Mouse (Mus musculus): ENCODE measurements around the gene Ush2a. TPM values are rescaled to one million over a fixed set of nuclear protein-coding genes. Genes with fewer than 3 reads are reported as not detected.
A peak's percentile ranks its signal among the peaks of the same experiment; 100 is the strongest.

Ush2a gene
- total RNA-seq, 1 experiment from 2014 or later, result not detected

DNA sequence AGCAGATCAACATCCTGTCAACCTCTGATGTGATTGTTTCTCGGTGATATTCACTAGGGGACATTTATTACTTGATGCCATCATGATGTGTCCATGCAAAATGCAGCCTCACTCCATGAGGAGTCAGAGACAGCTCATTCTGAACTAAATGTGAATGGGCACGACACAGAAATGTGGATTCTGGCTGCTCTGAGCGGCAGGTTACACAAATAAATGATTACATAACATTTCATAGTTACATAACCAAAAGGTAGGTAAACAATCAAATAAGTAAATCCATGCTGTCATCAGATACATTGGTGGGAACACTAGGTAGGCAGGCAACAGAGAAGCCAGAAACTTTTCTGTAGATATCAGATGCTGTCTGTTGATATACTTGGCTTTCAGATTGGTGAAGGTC lies 391.2 kb downstream of the Ush2a start:
- ATAC-seq (replicated peaks; ENCODE audit: low read depth, poor library complexity, severe bottlenecking), result no peak

GRCm38 (mm10) chr1:188656121-188656520 lies 394.3 kb downstream of the Ush2a start:
- no peak for ATAC-seq (replicated peaks; ENCODE audit: low read depth, poor library complexity, severe bottlenecking)

DNA sequence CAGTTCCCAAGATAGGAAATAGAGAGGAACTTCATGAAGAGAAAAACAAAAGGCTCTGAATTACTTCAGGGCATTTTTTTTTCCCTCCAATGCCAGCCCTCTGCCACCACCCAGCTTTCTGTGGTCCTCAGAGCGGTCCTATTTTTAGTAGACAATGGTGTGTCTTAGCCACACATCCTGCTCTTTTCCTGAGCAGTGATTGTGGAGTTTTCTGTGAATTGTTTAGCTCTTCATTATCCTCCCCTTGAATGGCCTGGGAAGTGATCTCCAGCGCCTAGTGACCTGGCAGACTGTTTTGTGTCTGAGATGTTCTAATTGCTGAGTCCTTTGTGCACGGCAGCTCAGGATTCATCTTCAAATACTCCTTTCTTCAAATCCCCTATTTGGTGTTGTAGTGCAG lies 397.3 kb downstream of the Ush2a start:
- no peak for ATAC-seq (replicated peaks; ENCODE audit: low read depth, poor library complexity, severe bottlenecking)

DNA sequence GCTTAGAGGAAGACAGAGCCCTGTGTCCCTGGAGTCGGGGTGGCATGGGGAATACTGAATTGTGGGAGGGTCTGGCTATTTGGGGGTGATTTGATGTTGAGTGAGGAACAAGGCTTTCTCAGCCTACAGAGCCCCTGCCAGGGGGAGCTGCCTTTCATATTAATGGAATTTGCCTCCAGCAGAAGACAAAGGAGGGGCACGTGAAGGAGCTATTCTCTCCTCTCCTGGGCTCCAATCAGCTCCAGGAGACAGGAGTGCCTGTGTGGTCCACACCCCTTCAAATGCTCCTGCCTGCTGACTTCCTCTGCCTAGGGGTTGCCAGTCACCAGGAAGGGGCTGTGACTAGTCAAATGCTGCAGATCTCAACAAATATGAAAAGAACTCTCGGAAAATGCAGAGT lies 398.5 kb downstream of the Ush2a start:
- 0 out of 2 replicates have a peak, but pooled peaks have one; percentile 60 for ATAC-seq (replicated peaks; ENCODE audit: low read depth, poor library complexity, severe bottlenecking)

GRCm38 (mm10) chr1:188660882-188661281 lies 399.1 kb downstream of the Ush2a start:
- no peak for ATAC-seq (replicated peaks; ENCODE audit: low read depth, poor library complexity, severe bottlenecking)

DNA sequence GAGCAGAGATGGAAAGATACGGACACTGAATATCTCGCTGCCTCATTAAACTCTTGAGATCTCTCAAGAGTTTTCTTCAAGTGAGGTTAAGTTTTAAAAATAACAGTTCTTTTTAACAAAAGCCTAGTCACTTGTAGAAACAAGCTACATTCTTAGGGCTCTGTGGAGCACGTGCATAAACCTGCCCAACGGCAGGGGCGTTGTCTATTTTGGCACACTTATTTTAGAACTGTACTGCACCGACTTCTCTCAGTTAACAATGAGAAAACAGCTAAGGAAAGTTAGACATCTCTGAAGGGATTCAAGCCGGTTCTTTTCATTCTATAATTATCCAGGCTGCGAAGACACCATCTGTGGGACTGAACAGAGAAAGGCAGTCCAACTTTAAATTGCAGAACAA lies 405.6 kb downstream of the Ush2a start:
- ATAC-seq (replicated peaks; ENCODE audit: low read depth, poor library complexity, severe bottlenecking), result no peak

DNA sequence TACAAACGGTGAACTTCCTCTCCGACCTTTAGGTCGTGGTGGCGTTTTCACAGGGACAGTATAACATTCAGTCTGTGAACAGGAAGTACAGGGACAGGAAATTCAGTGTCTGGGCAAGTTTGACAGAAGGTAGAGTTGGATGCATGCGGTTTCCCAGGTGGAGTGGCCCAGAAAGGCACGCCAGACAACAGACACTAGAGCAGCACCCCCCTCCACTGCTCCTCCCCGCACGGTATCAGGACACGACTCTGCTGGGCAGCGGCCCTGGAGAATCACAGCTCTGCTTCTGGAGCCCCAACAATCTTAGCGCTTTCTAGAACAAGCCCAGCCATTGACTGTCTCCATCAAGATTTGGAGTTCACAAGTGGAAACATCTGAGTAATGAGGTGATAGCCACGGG lies 406.7 kb downstream of the Ush2a start:
- ATAC-seq (replicated peaks; ENCODE audit: low read depth, poor library complexity, severe bottlenecking), result peak; percentile 47

- ATAC-seq (replicated peaks; ENCODE audit: low read depth, poor library complexity, severe bottlenecking), result no peak
Observed at GRCm38 (mm10) chr1:188672871-188673270, 411.0 kb downstream of the Ush2a start.

DNA sequence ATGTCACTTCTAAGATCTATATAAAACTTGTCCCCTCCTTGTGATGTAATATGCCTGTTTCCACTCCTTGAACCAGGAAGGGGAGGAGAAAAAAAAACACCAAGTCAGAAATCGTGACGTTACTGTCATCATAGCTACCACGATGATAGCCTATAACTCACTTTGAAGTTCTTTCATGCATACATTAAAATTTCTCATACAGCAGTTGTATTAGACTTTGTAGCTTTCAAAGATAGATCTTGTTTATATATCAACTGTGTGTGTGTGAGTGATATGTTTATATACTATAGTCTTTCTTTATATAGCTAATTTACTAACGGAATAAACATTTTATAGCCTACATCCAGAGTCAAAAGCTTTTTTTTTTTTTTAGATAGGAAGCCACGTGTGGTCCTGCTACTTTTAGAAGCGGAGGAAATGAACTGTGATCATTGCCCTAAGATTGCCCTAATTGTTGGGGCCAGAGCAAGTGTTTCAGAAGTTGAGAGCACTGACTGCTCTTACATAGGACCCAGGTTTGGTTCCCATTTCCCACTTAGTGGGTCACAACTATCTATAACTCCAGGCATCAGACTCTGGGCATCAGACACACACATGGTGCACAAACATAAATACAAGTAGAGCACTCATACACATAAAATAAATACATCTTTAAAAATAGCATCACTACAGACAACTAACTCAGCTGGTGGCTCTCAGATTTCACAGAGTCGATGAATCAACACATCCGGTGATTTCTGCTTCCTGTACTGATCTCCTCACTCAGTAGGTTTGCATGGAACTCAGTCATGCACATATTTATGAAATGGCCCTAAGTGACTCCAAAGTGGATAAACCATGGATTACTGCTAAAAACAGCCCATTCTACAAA lies 413.1 kb downstream of the Ush2a start:
- ATAC-seq (replicated peaks; ENCODE audit: low read depth, poor library complexity, severe bottlenecking), result no peak

- no peak for ATAC-seq (replicated peaks; ENCODE audit: low read depth, poor library complexity, severe bottlenecking)
Observed at GRCm38 (mm10) chr1:188675511-188675863, 413.7 kb downstream of the Ush2a start.

DNA sequence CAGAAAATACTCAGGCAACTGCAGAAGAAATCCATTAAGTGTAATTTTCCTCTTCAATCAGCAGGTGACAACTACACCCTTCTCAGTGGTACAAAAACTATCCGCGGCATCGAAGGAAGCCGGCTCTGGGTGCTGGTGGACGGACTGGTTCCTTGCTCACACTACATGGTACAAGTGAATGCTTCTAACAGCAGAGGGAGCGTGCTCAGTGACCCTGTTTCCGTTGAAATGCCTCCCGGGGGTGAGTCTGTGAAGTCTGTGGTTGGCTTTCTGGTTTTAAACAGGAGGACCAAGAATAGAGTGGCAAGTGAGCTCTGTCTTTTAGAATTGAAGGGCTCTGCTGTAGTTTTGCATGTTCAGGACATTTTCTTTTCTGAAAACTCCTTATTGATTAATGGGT lies 416.4 kb downstream of the Ush2a start:
- ATAC-seq (replicated peaks; ENCODE audit: low read depth, poor library complexity, severe bottlenecking), result peak; percentile 79

DNA sequence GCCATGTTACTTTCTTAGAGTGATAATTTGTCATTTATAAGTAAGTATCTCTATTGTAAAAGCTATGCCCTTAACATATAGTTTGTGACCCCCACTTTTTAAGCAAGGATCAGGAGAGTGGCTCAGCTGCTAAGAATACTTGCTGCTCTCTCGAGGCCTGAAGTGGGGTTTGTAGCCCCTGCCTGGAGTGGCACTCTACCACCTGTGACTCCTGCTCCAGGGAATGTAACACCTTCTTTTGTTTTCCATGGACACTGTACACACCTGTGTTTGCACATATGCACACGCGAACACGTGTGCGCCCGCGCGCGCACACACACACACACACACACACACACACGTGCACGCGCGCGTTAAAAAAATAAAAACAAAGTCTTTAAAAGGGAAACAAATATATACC lies 424.5 kb downstream of the Ush2a start:
- ATAC-seq (replicated peaks; ENCODE audit: low read depth, poor library complexity, severe bottlenecking), result no peak

- no peak for ATAC-seq (replicated peaks; ENCODE audit: low read depth, poor library complexity, severe bottlenecking)
Observed at GRCm38 (mm10) chr1:188696295-188696694, 434.5 kb downstream of the Ush2a start.

DNA sequence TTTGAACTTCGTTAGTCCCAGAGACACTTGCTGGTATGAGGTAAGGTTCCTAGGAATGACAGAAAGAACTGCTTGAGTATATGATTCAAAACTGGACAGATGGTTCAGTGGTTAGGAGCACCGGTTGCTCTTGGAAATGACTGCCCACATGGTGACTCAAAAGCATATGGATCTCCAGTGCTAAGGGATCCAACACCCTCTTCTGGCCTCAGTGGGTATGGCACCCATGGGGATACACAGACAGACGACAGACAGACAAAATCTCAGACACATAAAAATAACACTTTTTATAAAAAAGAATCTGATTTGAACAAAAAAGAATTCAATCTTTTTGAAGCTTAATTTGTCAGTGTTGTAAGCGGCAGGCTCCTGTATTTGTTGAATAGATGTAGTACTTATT lies 446.4 kb downstream of the Ush2a start:
- no peak for ATAC-seq (replicated peaks; ENCODE audit: low read depth, poor library complexity, severe bottlenecking)

- ATAC-seq (replicated peaks; ENCODE audit: low read depth, poor library complexity, severe bottlenecking), result no peak
Observed at GRCm38 (mm10) chr1:188708694-188709093, 446.9 kb downstream of the Ush2a start.

GRCm38 (mm10) chr1:188714131-188714530 lies 452.3 kb downstream of the Ush2a start:
- ATAC-seq (replicated peaks; ENCODE audit: low read depth, poor library complexity, severe bottlenecking), result no peak

GRCm38 (mm10) chr1:188714941-188715340 lies 453.1 kb downstream of the Ush2a start:
- no peak for ATAC-seq (replicated peaks; ENCODE audit: low read depth, poor library complexity, severe bottlenecking)

DNA sequence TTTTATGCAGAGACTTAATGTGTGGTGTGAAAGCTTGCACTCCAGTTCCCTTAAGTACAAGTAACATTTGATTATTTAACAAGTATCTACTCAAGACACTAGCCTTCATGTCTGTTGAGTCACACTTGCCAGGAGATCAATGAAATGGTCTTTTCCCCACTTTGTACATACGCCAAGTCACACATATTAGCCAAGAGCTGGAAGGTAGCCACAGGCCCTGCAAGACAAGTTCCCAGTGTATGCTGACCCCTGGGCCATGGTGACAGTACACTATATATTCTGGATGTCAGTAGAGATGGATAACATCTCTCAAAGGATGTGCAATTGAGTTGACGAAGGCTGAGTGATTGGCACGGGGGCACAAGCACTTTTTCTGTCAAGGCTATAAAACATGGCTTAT lies 455.1 kb downstream of the Ush2a start:
- no peak for ATAC-seq (replicated peaks; ENCODE audit: low read depth, poor library complexity, severe bottlenecking)

- ATAC-seq (replicated peaks; ENCODE audit: low read depth, poor library complexity, severe bottlenecking), result no peak
Observed at GRCm38 (mm10) chr1:188725122-188725995, 463.5 kb downstream of the Ush2a start.

DNA sequence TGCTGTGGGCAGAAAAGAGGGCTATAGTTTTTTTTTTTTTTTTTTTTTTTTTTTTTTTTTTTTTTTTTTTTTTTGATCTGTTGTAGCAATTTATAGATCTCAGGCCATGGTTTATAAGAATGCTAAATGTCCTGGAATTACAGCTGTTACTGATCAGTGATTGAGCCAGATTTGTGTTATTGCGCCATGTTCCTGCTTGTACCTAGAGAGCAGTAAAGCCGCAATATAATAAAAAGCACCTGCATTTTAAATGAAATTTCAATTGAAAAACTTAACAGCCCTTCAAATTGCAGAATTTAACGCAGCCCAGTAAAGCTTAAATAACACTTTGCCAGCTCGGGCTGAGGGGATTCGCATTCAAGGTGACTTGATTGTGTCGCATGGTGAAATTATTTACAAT lies 465.1 kb downstream of the Ush2a start:
- ATAC-seq (replicated peaks; ENCODE audit: low read depth, poor library complexity, severe bottlenecking), result no peak

GRCm38 (mm10) chr1:188728625-188729024 lies 466.8 kb downstream of the Ush2a start:
- ATAC-seq (replicated peaks; ENCODE audit: low read depth, poor library complexity, severe bottlenecking), result no peak
